Mouse (Mus musculus) limb, embryonic 10.5 days (tissue): ENCODE measurements around the gene Zfhx3. TPM values are rescaled to one million over a fixed set of nuclear protein-coding genes. Genes with fewer than 3 reads are reported as not detected.

Experiments used
- DNase-seq: peaks from one replicate; pipeline ENCODE4 v3.0.0-alpha.2; 2017; ENCODE audit warnings: low spot score
- H3K27ac ChIP-seq: fragments of 300-500 bp; sonication (generic); 2 replicates; pipeline ENCODE4 v1.5.1; 2016; ENCODE audit warnings: mild to moderate bottlenecking
- H3K27me3 ChIP-seq: fragments of 300-500 bp; sonication (generic); 2 replicates; pipeline ENCODE4 v1.6.1; 2016; ENCODE audit warnings: low read depth, mild to moderate bottlenecking; ENCODE audit not compliant: poor library complexity, severe bottlenecking
- H3K36me3 ChIP-seq: fragments of 300-500 bp; sonication (generic); 2 replicates; pipeline ENCODE4 v1.6.1; 2016; ENCODE audit warnings: mild to moderate bottlenecking, moderate library complexity
- H3K4me1 ChIP-seq: fragments of 300-500 bp; sonication (generic); 2 replicates; pipeline ENCODE4 v1.6.1; 2016
- H3K4me3 ChIP-seq: fragments of 300-500 bp; sonication (generic); 2 replicates; pipeline ENCODE4 v1.5.1; 2016; ENCODE audit warnings: mild to moderate bottlenecking, moderate library complexity
- H3K9me3 ChIP-seq: fragments of 300-500 bp; sonication (generic); replicated peaks from 2 replicates; pipeline ENCODE4 v1.6.1; 2016; ENCODE audit warnings: mild to moderate bottlenecking
- whole genome bisulfite sequencing: fragments of 180-500 bp; shearing (Covaris S2); methylation state at CpG from one replicate; pipeline ENCODE4 v1.1.7; 2016; 5-methylcytosine and 5-hydroxymethylcytosine counted together
- polyA plus RNA-seq: library from polyadenylated mRNA; unstranded; fragments of >200 nt; fragmentation: Nextera tagmentation; extraction: Ambion mirVana; gene quantifications from 2 replicates; pipeline ENCODE4 v1.2.1, GENCODE M21; 2016

The Zfhx3 gene
- polyA plus RNA-seq, 1 experiment from 2014 or later = 28.1 TPM

DNA sequence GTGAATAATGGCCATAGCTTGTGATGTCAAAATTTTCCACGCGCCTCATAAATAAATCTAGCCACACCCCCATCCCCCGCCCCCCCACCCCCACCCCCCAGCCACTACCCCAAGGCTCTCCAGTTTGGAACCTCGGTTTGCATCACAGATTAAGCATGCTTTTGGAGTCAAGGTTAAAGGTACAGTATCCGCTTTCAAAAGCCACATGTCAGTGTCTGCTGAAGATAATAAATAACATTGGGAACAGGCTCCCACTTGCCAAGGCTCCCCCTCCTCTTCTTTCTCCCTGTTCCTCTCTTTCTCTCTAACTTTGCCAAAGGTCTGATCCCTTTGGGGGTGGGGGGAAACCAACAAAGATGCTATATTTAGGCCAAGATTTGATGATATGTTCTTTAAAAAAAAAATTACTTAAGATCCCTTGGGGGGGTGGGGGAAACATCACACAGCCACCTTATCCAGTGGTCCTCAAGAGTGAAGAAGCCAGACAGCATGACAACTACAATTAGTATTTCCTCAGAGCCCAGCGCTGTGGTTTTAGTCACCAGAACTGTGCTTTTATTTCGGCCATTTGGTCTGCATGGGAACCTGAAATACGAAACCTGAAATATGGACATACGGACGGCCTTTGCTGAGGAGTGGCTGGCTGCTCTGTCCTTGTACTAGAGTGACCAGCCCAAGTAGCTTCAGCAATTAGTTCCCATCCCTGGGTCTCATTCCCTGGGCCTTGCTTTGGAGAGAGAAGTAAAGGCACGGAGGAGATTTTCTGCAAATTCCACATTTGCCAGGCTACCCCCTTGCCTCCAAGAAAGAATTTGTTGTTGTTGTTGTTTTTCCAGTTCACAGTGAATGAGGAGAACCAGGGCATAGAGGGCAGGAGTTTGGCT lies 84.4 kb downstream of the Zfhx3 start:
- Histone ChIP-seq H3K36me3 (no peaks in the 10 kb centered on the region), H3K4me3 (peak overlapping the region; percentile 34), H3K9me3 (no peaks in the 10 kb centered on the region), H3K27ac (peak overlapping the region; percentile 90), H3K27me3 (no peaks in the 10 kb centered on the region), H3K4me1 (peaks cover 67% of the 10 kb centered on the region)
- peak; percentile 62 for DNase-seq
- 15% methylated on average over 11 of the region's 11 CpGs for WGBS

DNA sequence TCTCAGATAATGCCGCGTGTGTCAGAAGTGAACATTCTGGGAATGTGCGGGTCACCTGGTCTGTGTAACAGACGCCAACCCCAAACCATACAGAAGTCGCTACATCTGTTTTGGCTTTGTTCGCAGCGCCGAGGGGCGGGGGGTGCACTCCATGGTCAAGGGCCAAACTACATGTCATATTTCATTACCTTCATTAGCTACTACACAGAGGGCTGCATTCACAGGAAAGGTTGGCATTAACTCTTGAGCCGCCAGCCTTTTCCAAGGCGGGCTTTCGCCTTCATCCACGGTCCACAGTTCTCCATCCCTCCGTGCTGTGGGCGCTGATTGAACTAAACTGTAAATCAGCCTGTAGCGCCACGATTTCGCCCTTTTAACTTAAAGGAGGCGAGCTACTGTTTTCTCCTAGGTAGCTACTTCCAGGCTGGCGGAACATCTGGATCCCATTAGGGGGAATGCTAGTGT lies 85.1 kb downstream of the Zfhx3 start:
- H3K4me1 ChIP-seq = peaks cover 59% of the 10 kb centered on the region
- H3K4me3 ChIP-seq = peak overlapping the region; percentile 34
- H3K27me3 ChIP-seq = no peaks in the 10 kb centered on the region
- whole genome bisulfite sequencing = 5% methylated on average over 20 of the region's 20 CpGs
- H3K36me3 ChIP-seq = no peaks in the 10 kb centered on the region
- H3K9me3 ChIP-seq = no peaks in the 10 kb centered on the region
- peak overlapping the region; percentile 90 for H3K27ac ChIP-seq
- DNase-seq = peak; percentile 91

DNA sequence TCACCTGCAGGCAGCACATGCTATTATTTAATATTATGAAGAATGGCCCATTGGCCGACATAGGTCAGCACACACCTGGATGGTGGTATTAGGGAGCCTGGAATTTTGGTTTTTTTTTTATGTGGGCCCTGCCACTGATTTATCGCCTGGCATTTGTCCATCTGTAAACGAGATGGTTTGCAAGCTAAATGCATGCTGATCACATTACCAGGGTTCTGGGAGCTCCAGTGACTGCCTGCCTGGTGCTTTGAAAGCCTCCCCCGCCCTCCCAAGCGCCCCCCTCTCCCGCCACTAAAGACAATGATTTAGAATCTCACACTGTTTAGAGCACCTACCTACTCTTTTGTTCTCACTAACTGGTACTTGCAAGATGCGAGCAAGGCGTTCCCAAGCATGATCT lies 86.0 kb downstream of the Zfhx3 start:
- Histone ChIP-seq H3K27ac (peak overlapping the region; percentile 90), H3K9me3 (no peaks in the 10 kb centered on the region), H3K36me3 (no peaks in the 10 kb centered on the region), H3K4me1 (peaks cover 51% of the 10 kb centered on the region), H3K4me3 (peak overlapping the region; percentile 34), H3K27me3 (no peaks in the 10 kb centered on the region)
- DNase-seq = peak; percentile 66
- WGBS = 12% methylated on average over 8 of the region's 8 CpGs

DNA sequence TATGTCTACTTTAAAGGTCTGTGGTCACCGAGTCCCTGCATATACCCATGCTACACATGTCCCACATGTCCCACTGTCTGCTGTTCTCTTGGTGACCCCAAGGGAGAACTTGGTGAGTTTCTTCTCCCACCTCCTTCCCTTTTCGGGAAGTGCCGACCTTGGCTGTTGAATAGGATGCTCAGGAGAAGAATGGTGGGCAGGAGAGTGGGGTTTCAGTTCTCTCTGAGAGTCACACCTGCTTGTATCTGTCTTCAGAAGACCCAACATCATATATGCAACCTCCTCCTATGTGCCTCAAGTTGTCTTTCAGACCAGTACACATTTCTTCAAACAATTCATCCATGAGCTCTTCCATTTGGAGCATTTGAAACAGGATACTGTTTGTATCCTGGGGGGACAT lies 88.7 kb downstream of the Zfhx3 start:
- H3K9me3 ChIP-seq = no peaks in the 10 kb centered on the region
- DNase-seq = no peak
- WGBS = 90% methylated on average over 3 of the region's 3 CpGs
- H3K36me3 ChIP-seq = no peaks in the 10 kb centered on the region
- H3K27me3 ChIP-seq = no peaks in the 10 kb centered on the region
- no peak overlapping the region for H3K27ac ChIP-seq
- H3K4me3 ChIP-seq = no peak overlapping the region
- H3K4me1 ChIP-seq = peaks cover 47% of the 10 kb centered on the region

DNA sequence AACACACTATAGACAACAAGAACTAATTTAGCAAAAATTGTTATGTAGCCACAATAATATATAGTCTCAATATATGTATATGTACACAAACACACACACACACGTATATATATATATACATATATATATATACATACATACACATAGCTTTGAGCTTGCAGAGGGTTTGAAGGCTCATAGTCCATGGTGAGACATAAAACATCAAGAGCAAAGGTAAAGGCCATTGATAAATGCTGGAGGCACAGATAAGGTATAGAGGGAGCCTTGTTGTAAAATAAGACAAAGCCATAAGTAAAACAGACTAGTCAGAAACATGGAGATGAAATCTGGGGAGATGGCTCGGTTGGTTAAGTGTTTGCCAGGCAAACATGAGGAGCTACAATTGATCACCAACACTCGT lies 91.6 kb downstream of the Zfhx3 start:
- Histone ChIP-seq H3K27ac (peak overlapping the region; percentile 34; the same call in 1 of the 2 replicates), H3K9me3 (no peaks in the 10 kb centered on the region), H3K4me1 (peaks cover 18% of the 10 kb centered on the region), H3K4me3 (no peak overlapping the region), H3K36me3 (no peaks in the 10 kb centered on the region), H3K27me3 (no peaks in the 10 kb centered on the region)
- 87% methylated on average over 3 of the region's 3 CpGs for WGBS
- no peak for DNase-seq

DNA sequence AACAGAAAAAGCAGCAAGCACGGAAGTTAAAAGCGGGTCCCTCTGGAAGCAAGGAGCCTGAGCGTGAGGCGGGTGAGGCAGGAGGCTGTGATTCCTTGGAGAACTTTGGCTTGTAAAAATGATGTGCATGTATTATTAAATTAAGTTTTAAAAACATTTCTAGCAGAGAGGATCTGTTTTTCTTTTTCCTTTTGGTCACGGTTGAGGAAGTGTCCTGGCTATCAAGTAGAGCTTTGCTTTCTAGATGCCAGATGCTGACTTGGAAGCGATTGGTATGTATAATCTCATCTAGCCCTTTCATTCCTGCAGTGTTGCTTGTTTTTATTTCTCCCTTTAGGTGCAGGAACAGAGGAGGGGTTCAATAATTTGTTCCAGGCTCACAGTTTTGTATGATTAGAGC lies 92.3 kb downstream of the Zfhx3 start:
- no peak for DNase-seq
- Histone ChIP-seq H3K27ac (peak overlapping the region; percentile 34; the same call in 1 of the 2 replicates), H3K9me3 (no peaks in the 10 kb centered on the region), H3K4me3 (no peak overlapping the region), H3K4me1 (peaks cover 14% of the 10 kb centered on the region), H3K27me3 (no peaks in the 10 kb centered on the region), H3K36me3 (no peaks in the 10 kb centered on the region)
- 83% methylated on average over 6 of the region's 6 CpGs for WGBS

DNA sequence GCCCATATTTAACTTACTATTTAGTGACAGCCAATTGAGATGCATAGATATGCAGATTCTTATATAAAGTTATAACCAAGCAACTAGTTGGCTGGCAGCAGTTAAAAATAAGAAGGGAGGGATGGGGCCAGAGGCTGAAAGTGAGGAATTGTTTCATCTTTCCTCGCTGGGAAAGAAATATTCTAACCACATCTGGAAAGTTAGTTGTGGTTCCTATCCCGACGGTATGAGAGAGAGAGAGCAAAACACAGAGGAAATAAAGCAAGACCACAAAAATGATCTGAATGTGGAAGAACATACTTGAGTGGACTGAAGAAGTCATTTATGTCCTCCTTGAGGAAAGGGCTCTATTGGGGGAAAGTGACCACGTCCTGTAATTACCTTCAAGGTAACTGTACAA lies 101.2 kb downstream of the Zfhx3 start:
- no peak overlapping the region for H3K27ac ChIP-seq
- no peaks in the 10 kb centered on the region for H3K27me3 ChIP-seq
- no peaks in the 10 kb centered on the region for H3K36me3 ChIP-seq
- no peaks in the 10 kb centered on the region for H3K9me3 ChIP-seq
- no peak for DNase-seq
- WGBS = 86% methylated on average over 4 of the region's 4 CpGs
- H3K4me3 ChIP-seq = no peak overlapping the region
- peaks cover 18% of the 10 kb centered on the region for H3K4me1 ChIP-seq

DNA sequence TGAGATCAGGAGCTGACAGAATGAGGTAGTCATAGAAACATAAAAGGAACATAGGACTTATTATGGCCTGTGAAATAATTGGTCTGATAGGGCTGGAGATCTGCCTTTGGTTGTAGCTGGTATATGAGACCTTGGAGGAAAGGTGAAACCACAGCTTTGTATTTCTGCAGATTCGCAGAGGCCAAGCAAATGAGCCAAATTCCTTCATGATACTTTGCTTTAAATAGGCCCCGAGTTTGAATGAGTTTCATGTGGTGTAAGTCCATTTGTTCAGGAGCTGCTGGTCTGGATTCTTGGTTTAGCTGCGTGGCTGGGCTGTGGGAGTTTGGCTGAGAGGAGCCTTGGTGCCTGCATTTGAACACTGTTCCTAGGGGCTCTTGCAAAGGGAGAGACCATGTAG lies 101.7 kb downstream of the Zfhx3 start:
- H3K4me1 ChIP-seq = peaks cover 18% of the 10 kb centered on the region
- WGBS = 81% methylated on average over 3 of the region's 3 CpGs
- no peak overlapping the region for H3K27ac ChIP-seq
- H3K9me3 ChIP-seq = no peaks in the 10 kb centered on the region
- no peaks in the 10 kb centered on the region for H3K36me3 ChIP-seq
- no peak for DNase-seq
- no peaks in the 10 kb centered on the region for H3K27me3 ChIP-seq
- no peak overlapping the region for H3K4me3 ChIP-seq

DNA sequence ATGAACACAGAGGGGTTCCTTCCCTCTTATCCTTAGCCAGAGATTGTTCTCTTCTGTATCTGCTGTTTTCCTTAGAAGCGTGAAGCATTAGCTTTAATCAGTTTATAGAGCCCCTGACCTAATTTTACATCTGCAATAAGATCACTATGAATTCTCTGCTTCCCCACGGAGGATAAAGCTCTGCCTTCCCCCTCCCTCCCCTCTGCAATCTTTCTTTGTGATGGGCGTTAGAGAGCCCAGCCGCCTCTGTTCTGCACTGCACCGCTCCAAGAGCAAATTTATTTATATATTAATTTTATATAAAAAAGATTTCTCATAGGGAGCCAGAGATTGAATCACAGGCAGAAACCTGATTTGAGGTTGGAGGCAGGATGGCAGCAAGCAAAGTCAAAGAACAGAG lies 113.8 kb downstream of the Zfhx3 start:
- DNase-seq = no peak
- H3K9me3 ChIP-seq = no peaks in the 10 kb centered on the region
- H3K36me3 ChIP-seq = no peaks in the 10 kb centered on the region
- no peak overlapping the region for H3K27ac ChIP-seq
- 73% methylated on average over 5 of the region's 5 CpGs for WGBS
- no peak overlapping the region for H3K4me3 ChIP-seq
- H3K27me3 ChIP-seq = no peaks in the 10 kb centered on the region
- H3K4me1 ChIP-seq = no peaks in the 10 kb centered on the region

DNA sequence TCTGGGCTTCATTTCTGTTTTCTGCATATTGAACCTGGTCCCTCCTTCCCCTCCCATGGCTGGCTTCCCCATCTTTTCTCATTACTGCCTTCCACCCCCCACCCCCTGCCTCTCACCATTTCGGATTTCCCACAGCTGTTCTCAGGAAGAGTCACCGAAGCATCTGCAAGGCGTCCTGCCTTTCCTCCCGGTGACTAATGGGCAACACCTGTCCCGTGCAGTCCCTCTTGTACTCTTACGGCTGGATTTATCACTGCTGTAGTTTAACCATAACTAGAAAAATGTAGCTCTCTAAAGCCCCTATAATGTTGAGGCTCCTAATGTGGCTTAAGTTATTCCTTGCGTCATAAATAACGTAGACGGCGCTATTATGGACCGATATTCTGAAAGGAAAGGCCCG lies 119.5 kb downstream of the Zfhx3 start:
- Histone ChIP-seq H3K36me3 (no peaks in the 10 kb centered on the region), H3K27ac (peak overlapping the region; percentile 16; the same call in 1 of the 2 replicates), H3K9me3 (no peaks in the 10 kb centered on the region), H3K27me3 (no peaks in the 10 kb centered on the region), H3K4me1 (peaks cover 15% of the 10 kb centered on the region), H3K4me3 (no peak overlapping the region)
- 60% methylated on average over 12 of the region's 12 CpGs for WGBS
- DNase-seq = no peak

DNA sequence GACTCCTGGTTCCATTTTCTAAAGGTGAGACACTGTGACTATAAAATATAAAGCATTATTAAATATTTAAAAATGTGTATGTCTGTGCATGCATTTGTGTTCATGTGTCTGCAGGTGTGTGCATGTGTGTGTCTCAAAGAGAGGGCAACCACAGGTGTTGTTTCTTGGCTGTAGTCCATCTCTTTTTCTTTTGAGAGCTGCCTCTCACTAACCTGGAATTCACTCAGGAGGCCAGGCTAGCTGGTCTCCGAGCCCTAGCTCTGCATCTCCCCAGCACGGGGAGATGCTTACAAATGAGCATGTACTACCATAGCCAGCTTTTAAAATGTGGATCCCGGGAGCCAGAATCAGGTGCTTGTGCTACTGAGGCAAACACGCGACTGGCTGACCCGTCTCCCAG lies 124.7 kb downstream of the Zfhx3 start:
- H3K4me3 ChIP-seq = no peak overlapping the region
- H3K27ac ChIP-seq = no peak overlapping the region
- H3K36me3 ChIP-seq = no peaks in the 10 kb centered on the region
- H3K27me3 ChIP-seq = peaks cover 3% of the 10 kb centered on the region; the same call in 1 of the 2 replicates
- no peak for DNase-seq
- H3K4me1 ChIP-seq = peaks cover 27% of the 10 kb centered on the region
- H3K9me3 ChIP-seq = no peaks in the 10 kb centered on the region
- 87% methylated on average over 6 of the region's 6 CpGs for WGBS

DNA sequence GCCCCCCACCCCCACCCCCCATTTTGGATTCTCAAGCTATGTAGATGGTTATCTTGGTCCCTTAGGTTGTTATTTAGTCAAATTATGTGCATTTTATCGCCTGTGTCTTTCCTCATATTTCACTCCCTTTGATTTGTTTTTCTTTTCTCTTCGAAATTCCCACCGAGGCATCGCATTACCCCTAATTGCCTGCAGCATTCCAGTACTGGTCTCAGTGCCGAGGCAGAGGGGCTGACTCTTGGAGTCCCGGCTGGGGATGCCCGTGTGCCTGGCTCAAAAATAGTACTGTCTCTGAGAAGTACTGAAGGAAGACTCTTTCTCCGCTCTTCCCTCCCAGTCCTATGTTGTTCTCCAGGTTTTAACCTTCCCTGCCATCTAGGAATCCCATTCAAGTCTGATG lies 125.8 kb downstream of the Zfhx3 start:
- 16% methylated on average over 8 of the region's 8 CpGs for WGBS

DNA sequence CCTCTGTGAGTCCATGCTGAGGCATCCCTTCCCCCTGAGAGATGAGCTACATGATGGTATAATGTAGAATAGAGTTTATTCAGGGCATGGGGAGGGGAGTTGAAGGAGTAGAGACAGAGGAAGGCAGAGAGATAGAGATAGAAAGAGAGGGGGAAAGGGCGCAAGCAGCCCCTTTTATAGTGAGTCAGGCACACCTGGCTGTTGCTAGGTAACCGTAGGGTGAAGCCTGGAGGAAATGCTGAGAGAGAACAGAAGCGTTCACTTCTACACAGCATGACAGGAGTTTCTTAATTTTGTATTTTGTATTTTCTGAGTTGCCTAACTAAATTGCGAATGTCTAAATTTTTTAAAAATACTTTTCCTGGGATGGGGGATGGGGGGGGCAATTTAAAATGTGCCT lies 128.0 kb downstream of the Zfhx3 start:
- Histone ChIP-seq H3K27ac (no peak overlapping the region), H3K4me1 (peaks cover 24% of the 10 kb centered on the region), H3K27me3 (peaks cover 3% of the 10 kb centered on the region; the same call in 1 of the 2 replicates), H3K36me3 (no peaks in the 10 kb centered on the region), H3K4me3 (no peak overlapping the region), H3K9me3 (no peaks in the 10 kb centered on the region)
- DNase-seq = no peak
- 67% methylated on average over 4 of the region's 4 CpGs for WGBS

More for the DNA sequence above, 125.8 kb downstream of the Zfhx3 start:
- H3K27me3 ChIP-seq = peaks cover 3% of the 10 kb centered on the region; the same call in 1 of the 2 replicates
- H3K36me3 ChIP-seq = no peaks in the 10 kb centered on the region
- no peaks in the 10 kb centered on the region for H3K9me3 ChIP-seq
- H3K27ac ChIP-seq = peak overlapping the region; percentile 66
- peak; percentile 42 for DNase-seq
- peaks cover 21% of the 10 kb centered on the region for H3K4me1 ChIP-seq
- H3K4me3 ChIP-seq = peak overlapping the region; percentile 8; the same call in 1 of the 2 replicates
